Mouse (Mus musculus): ENCODE measurements at regions not wholly inside any gene's neighbourhood (a gene's known extent, or its start where the extent isn't known, plus 50 kb on each side); places are given as distances from the start of the nearest gene placed in this dataset.

DNA sequence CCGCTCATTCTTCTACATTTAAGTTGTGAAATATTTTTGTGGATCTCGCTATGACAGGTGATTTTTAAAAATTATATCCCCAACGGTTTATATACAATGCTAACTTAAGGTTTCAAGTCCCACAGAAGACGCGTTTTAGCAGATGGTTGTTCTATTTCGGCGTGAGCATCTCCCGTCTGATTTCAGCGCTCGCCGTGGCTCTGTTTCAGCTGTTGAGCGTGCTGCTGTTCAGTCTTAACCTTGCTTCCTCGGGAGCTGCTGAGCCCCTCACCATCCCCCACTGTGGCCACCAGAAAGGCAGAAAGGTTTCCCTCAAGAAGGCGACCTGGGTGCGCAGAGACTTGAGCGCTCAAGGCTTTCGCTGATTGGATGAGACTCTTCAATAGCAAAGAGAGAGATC lies 234.7 kb upstream of the Msx2 start:
- no peak for DNase-seq (ENCODE audit: low spot score in 2 of 2)

DNA sequence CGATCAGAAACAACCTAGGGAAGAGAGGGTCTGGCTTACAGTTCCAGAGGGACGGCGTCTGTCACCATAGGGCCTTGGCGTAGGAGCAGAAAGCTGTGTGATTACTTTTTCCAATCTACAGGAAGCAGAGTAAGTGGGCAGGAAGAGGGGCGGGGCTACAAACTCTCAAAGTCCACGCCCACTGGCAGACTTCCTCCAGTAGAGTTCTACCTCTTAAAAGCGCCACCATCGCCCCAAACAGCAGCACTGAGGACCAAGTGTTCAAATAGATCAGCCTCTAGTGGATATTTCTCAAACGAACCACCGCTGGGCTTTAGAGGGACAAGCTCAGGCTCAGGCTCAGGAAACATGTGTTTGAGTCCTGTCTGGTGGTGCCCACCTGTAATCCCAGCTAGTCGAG lies 231.2 kb upstream of the Msx2 start:
- DNase-seq (ENCODE audit: low spot score in 2 of 2): no peak

DNA sequence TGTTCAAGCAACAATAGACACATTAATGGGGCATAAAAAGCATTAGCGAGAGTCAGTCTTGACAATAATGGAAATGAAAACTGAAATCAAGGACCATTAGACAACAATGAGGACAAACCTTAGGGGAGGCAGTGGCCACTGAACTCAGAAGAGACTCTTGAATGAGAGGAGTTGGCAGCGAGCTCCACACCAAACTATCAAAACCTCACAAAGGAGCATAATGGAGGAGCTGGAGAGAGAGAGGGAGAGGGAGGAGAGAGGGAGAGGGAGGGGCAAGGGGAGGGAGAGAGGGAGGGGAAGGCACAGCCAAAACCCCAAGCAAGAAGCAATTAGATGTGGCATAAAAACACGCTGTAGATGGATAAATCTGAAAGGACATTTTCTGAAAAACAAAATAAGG lies 227.4 kb upstream of the Msx2 start:
- DNase-seq (ENCODE audit: low spot score in 2 of 2): no peak

DNA sequence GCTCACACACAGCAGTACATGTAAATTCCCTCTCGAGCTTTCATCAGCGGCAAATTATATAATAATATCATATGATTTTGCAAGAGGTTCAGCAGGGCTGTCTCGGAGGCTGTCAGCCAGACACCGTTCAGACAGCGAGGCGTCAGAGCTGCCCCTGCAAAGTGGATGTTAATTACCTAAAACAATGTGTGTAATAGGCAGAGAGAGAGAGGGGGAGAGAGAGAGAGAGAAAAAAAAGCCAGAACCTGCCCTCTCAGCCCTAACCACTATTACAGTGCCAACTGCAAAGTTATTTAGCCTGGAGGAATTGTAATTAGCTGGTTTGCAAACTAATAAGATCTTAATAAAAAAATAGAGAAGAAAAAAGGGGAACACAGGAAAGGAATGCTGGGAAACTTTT lies 225.1 kb upstream of the Msx2 start:
- DNase-seq (ENCODE audit: low spot score in 2 of 2): no peak

DNA sequence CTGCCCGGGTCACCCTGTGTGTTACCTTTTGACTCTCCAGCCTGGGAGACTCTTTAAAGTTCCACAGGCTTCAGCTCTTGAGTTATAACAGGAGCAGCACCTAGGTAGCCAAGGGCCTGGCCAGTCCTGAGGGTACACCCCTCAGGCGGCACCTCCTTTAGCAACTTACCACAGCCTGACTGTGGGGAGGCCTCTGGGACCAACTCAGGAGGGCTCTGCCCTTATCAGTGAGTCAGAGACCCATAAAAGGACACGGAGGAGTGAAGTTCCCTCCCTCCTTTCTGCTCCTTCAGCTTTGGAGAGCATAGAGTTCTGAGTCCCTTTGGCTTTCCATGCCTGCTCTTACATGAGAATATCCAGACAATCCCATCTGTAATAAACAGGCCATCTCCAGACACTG lies 222.5 kb upstream of the Msx2 start:
- DNase-seq (ENCODE audit: low spot score in 2 of 2): no peak

- no peak for DNase-seq (ENCODE audit: low spot score in 2 of 2)
Measured at GRCm38 (mm10) chr13:53688934-53689333, 216.1 kb upstream of the Msx2 start.

DNA sequence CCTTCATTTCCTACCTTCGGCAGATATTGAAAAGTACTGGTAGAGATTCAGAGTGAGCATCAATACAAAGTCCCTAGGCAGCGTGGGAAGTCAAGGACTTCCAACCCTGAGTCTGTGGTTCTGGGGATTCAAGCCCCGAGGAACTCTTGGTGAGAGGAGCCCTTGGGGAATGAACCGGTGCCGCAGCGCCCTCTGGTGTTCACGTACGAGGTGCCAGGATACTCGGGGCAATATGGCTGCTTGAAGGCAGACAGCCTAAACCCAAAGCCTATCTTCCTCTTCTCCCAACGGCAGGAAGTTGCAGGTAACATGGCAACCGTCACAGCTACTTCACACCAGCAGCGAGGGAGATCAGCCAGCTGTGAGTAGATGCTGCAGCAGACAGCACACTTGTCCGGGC lies 215.6 kb upstream of the Msx2 start:
- DNase-seq (ENCODE audit: low spot score in 2 of 2): peak in 1 of 2 experiments; percentile 39

DNA sequence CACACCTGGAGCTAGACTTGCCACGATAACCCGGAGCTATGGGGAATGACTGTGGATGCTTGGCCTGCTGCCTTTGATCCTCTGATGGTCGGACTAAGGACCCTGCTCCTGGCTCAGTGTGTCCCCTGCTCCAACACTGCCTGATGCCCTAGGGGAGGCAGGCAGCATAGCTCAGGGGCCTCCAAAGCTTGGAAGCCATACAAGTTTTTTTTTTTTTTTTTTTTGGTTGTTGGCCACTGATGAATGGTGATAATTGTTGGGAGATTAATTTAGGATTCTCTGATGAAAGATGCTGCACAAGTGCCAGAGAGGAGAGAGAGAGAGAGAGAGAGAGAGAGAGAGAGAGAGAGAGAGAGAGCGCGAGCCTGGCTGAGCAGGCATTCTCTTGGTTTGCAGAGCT lies 211.6 kb upstream of the Msx2 start:
- no peak for DNase-seq (ENCODE audit: low spot score in 2 of 2)

- no peak for DNase-seq (ENCODE audit: low spot score in 2 of 2)
Measured at GRCm38 (mm10) chr13:53677187-53677586, 204.3 kb upstream of the Msx2 start.

GRCm38 (mm10) chr13:53670361-53670760 lies 197.5 kb upstream of the Msx2 start:
- no peak for DNase-seq (ENCODE audit: low spot score in 2 of 2)

- DNase-seq (ENCODE audit: low spot score in 2 of 2): no peak
Measured at GRCm38 (mm10) chr13:53667518-53667917, 194.6 kb upstream of the Msx2 start.

DNA sequence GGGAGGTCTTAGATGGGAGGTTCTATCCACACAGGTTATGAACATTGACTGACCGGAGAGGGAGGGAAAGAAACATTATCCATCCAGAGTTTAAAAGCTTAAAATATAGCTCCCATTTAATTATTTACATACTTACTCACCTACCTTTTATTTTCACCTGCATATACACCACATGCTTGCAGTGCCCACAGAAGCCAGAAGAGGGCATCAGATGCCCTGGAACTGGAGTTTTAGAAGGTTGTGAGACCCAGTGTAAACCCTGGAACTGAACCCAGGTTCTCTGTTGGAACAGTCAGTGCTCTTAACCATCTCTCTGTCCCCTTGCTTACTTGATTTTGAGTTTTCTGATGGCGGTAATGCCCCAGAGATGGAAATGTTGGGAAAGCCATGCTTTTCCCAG lies 192.7 kb upstream of the Msx2 start:
- DNase-seq (ENCODE audit: low spot score in 2 of 2): no peak

DNA sequence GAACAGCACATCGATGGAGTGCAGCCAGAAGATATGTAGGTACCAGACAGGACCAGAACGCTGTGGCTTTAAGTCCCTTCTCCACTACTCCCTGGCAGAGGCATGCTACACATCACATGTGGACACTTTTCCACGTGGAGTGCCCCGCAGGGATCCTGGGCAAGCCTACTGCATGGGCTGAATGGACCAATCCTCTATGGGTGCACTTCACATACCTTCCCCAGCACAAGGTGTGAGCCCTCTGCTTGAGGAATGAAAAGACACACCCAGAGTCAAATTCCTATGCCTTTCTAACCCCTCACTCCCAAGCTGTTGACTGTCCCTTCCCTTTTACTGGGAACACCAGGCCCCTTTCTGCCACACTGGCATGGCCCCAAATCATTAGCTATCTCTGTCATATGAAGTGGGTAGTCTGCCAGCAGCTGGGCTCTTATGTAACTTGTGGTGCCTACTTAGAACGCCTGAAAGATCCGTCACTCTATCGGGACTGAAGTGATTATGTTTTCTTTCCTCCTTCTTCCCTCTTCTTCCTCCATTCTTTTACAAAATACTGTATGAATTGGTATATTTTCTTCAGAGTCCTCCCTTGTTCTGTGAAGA lies 191.9 kb upstream of the Msx2 start:
- DNase-seq (ENCODE audit: low spot score in 2 of 2): peak; percentile 4 to 15

DNA sequence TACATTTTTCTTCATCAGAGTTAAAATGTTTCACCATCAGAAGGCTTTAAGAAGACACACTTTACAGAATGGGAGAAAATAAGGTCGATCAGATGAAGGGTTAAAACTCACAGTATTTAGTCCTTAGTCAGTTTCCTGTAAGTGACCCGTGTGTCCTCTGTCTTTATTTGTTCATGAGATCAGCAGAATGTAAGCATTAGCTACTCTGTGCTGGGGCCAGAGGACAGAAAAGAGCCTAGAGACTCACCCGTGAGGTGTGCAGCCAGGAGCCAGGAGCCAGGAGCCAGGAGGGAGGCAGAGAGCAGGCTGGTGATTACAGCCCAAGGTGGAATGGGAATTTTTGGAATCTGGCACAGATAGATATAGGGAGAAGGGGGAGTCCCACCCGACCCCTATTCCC lies 180.0 kb upstream of the Msx2 start:
- DNase-seq (ENCODE audit: low spot score in 2 of 2): no peak

- no peak for DNase-seq (ENCODE audit: low spot score in 2 of 2)
Measured at GRCm38 (mm10) chr13:53648353-53648752, 175.5 kb upstream of the Msx2 start.

DNA sequence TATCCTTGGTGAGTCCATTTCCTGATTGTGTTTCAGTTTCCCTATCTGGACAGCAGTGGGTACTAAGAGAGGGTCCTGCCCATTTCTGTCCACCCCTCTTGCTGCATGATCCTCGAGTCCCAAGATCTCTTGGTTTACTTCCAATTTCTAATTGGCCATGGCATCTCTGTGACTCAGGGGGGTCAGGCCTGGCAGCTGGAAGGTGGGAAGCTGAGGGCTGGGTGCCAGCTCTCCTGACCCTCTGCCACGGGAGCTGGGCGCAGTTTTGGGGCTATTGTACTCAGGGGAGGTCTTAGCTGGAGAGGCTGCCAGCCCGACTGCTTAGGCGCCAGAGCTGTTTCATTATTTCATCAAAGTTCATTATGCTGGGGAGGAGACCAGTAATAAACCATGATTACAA lies 169.7 kb upstream of the Msx2 start:
- no peak for DNase-seq (ENCODE audit: low spot score in 2 of 2)

DNA sequence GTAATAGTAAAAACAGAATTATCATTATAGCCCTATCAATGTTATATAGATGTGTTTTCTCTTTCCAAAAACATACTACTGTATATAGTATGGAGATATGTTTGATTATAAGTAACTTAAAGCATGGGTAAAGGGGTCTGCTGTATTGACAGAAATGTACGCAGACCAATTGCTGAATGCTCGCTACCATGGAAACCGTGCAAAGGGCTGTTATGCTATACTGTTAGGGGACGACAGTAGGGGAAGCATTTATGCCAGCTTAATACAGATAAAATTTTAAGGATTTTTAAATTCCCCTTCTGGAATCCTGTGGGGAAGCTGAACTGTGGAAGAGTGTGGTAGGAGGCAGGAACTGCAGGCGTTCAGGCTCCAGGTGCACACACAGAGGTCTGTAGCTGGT lies 166.7 kb upstream of the Msx2 start:
- no peak for DNase-seq (ENCODE audit: low spot score in 2 of 2)

- no peak for DNase-seq (ENCODE audit: low spot score in 2 of 2)
Measured at GRCm38 (mm10) chr13:53639115-53639514, 166.2 kb upstream of the Msx2 start.

- no peak for DNase-seq (ENCODE audit: low spot score in 2 of 2)
Measured at GRCm38 (mm10) chr13:53636011-53636410, 163.1 kb upstream of the Msx2 start.

- no peak for DNase-seq (ENCODE audit: low spot score in 2 of 2)
Measured at GRCm38 (mm10) chr13:53634637-53635203, 161.8 kb upstream of the Msx2 start.

GRCm38 (mm10) chr13:53598050-53598449 lies 125.2 kb upstream of the Msx2 start:
- DNase-seq (ENCODE audit: low spot score in 2 of 2): no peak

- no peak for DNase-seq (ENCODE audit: low spot score in 2 of 2)
Measured at GRCm38 (mm10) chr13:53596871-53597800, 124.3 kb upstream of the Msx2 start.

- no peak for DNase-seq (ENCODE audit: low spot score in 2 of 2)
Measured at GRCm38 (mm10) chr13:53592755-53593154, 119.9 kb upstream of the Msx2 start.

Measured in heart, adult 9 months (tissue).